Mouse (Mus musculus) neural tube, embryonic 11.5 days (tissue): Measurements from ENCODE around the gene Slc15a4. TPM values are rescaled to one million over a fixed set of nuclear protein-coding genes. Genes with fewer than 3 reads are reported as not detected.

Experiments
- polyA plus RNA-seq: library from polyadenylated mRNA; unstranded; fragments of >200 nt; fragmentation: Nextera tagmentation; extraction: Ambion mirVana; gene quantifications from 2 replicates; pipeline ENCODE4 v1.2.1, GENCODE M21; 2014

Gene Slc15a4
- polyA plus RNA-seq, 1 experiment from 2014 or later = 25.5 TPM

Other genes with a start within 250 kb of the Slc15a4 start
- gene Glt1d1, start 635 bp downstream of the Slc15a4 start, polyA plus RNA-seq = 0.89 and 1.1 TPM in 2 replicates